Mouse (Mus musculus) cortical plate, adult 2 months (tissue): Measurements from ENCODE around the gene Tmcc3.

Source experiments
- CTCF ChIP-seq: fragments of 200-500 bp; IDR thresholded peaks from 2 replicates; pipeline ENCODE4 v1.5.1; 2011; ENCODE audit warnings: mild to moderate bottlenecking, control low read depth, low read length; ENCODE audit not compliant: insufficient read depth; ENCODE audit errors: extremely low read depth
- POLR2A ChIP-seq: fragments of 200-500 bp; IDR thresholded peaks from 2 replicates; pipeline ENCODE4 v1.6.1; 2011; ENCODE audit warnings: mild to moderate bottlenecking, low read length, control low read depth; ENCODE audit not compliant: insufficient read depth; ENCODE audit errors: extremely low read depth

DNA sequence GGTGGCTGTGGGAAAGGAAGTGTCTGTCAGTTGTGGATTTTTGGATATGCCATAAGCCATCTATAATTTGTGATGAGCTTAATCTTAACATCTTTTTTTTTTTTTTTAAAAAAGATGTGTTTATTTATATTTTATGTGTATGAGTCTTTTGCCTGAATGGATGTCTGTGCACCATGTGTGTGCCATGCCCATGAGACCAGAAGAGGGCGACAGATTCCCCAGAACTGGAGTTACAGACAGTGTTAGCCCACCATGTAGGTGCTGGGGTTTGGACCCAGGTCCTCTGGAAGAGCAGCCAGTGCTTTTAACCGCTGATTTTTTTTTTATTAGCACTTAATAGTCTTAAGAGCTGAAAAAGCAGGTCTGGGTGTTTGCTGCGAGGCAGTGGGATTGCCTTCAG, 269.6 kb downstream of the Tmcc3 start:
- TF ChIP-seq POLR2A (no peak), CTCF (no peak)
